Mouse (Mus musculus) ES-E14 (cell line): ENCODE measurements around the gene Phldb2. TPM values are rescaled to one million over a fixed set of nuclear protein-coding genes. Genes with fewer than 3 reads are reported as not detected.

ENCODE experiments used
- DNase-seq: peaks from one replicate; pipeline ENCODE4 v3.0.0-alpha.2; 2013; ENCODE audit warnings: low read depth, low spot score
- H3K27ac ChIP-seq: 2 replicates; pipeline ENCODE4 v1.5.1; 2012; ENCODE audit warnings: low read depth, mild to moderate bottlenecking, low read length, moderate library complexity, mixed read lengths; ENCODE audit not compliant: poor library complexity, insufficient read depth, severe bottlenecking
- H3K36me3 ChIP-seq: 2 replicates; pipeline ENCODE4 v1.6.1; 2012; ENCODE audit warnings: mild to moderate bottlenecking, low read length, moderate library complexity, mixed read lengths; ENCODE audit not compliant: control insufficient read depth, poor library complexity, insufficient read depth, severe bottlenecking
- H3K4me1 ChIP-seq, 2 experiments: fragments of 150-350 bp in 1 of 2; sonication (generic) in 1 of 2; 2 replicates each; pipeline ENCODE4 v1.6.1; 2012; ENCODE audit warnings: low read length in 2 of 2, mild to moderate bottlenecking in 1 of 2, mixed read lengths in 1 of 2; ENCODE audit not compliant: control insufficient read depth in 2 of 2, insufficient read depth in 2 of 2, poor library complexity in 1 of 2
- H3K4me3 ChIP-seq, 2 experiments: fragments of 150-350 bp in 1 of 2; sonication (generic) in 1 of 2; 2 replicates each; pipeline ENCODE4 v1.5.1; 2012; ENCODE audit warnings: low read length in 2 of 2, low read depth in 1 of 2, mild to moderate bottlenecking in 1 of 2, mixed read lengths in 1 of 2; ENCODE audit not compliant: insufficient read depth in 1 of 2, poor library complexity in 1 of 2, severe bottlenecking in 1 of 2
- H3K9ac ChIP-seq: 2 replicates; pipeline ENCODE4 v1.6.1; 2012; ENCODE audit warnings: low read depth, mild to moderate bottlenecking, low read length, mixed read lengths; ENCODE audit not compliant: poor library complexity, insufficient read depth, severe bottlenecking
- H3K9me3 ChIP-seq: fragments of 150-350 bp; sonication (generic); 2 replicates; pipeline ENCODE4 v1.6.1; 2012; ENCODE audit warnings: low read depth, mild to moderate bottlenecking, low read length; ENCODE audit not compliant: control insufficient read depth, insufficient read depth
- CHD2 ChIP-seq: IDR thresholded peaks from 2 replicates; pipeline ENCODE4 v1.6.1; 2014; ENCODE audit warnings: mild to moderate bottlenecking, low read depth, low read length, inconsistent platforms
- HCFC1 ChIP-seq: IDR thresholded peaks from 2 replicates; pipeline ENCODE4 v1.6.1; 2012; ENCODE audit warnings: low read length, inconsistent platforms, borderline replicate concordance; ENCODE audit not compliant: insufficient read depth
- MAFK ChIP-seq: IDR thresholded peaks from 2 replicates; pipeline ENCODE4 v1.6.1; 2014; ENCODE audit warnings: mild to moderate bottlenecking, low read depth, low read length, inconsistent platforms; ENCODE audit not compliant: insufficient read depth
- ZC3H11A ChIP-seq: IDR thresholded peaks from 2 replicates; pipeline ENCODE4 v1.6.1; 2012; ENCODE audit warnings: low read depth, mild to moderate bottlenecking, inconsistent platforms, low read length, borderline replicate concordance
- ZNF384 ChIP-seq: IDR thresholded peaks from 2 replicates; pipeline ENCODE4 v1.6.1; 2012; ENCODE audit warnings: low read depth, low read length, inconsistent platforms
- in situ Hi-C, 2 experiments: fragments of 600-800 bp; cut with MboI; formaldehyde crosslinking; loops; one replicate each; pipeline ENCODE4 v1.15.1; 2025; ENCODE audit warnings: low sequenced_read_pairs in 2 of 2, inconsistent platforms in 1 of 2; ENCODE audit not compliant: unreplicated experiment in 2 of 2
- total RNA-seq: library from RNA; depleted of rRNA; stranded (reverse); fragments of 300-350 nt; gene quantifications from 2 replicates; pipeline ENCODE4 v1.2.3, GENCODE M21; 2012

Phldb2 gene
- total RNA-seq, 1 experiment = 36.2 TPM

- H3K27ac ChIP-seq = no peak overlapping the region
- H3K9ac ChIP-seq = no peak overlapping the region
- TF ChIP-seq HCFC1 = no peak
- no peak for TF ChIP-seq ZC3H11A
- no peak for TF ChIP-seq CHD2
- no peak for TF ChIP-seq ZNF384
- no peak for TF ChIP-seq MAFK
- in situ Hi-C loops = no loop called here
- H3K4me3 ChIP-seq = no peak overlapping the region
- no peak for DNase-seq
- no peaks in the 10 kb centered on the region for H3K9me3 ChIP-seq
- no peaks in the 10 kb centered on the region for H3K36me3 ChIP-seq
- no peaks in the 10 kb centered on the region for H3K4me1 ChIP-seq
These were observed 185.4 kb downstream of the Phldb2 start for GRCm38 (mm10) chr16:45767853-45768640.

- H3K36me3 ChIP-seq = no peaks in the 10 kb centered on the region
These were observed 186.0 kb downstream of the Phldb2 start for GRCm38 (mm10) chr16:45767434-45767833.

GRCm38 (mm10) chr16:45765801-45766494 is 187.4 kb downstream of the Phldb2 start:
- TF ChIP-seq HCFC1 = no peak
- no peak for TF ChIP-seq ZNF384
- TF ChIP-seq CHD2 = no peak
- TF ChIP-seq MAFK = no peak
- no peak for TF ChIP-seq ZC3H11A
- H3K4me3 ChIP-seq = no peak overlapping the region
- H3K9me3 ChIP-seq = no peaks in the 10 kb centered on the region
- no peaks in the 10 kb centered on the region for H3K4me1 ChIP-seq
- H3K36me3 ChIP-seq = no peaks in the 10 kb centered on the region
- in situ Hi-C loops = no loop called here
- no peak overlapping the region for H3K9ac ChIP-seq
- no peak for DNase-seq
- H3K27ac ChIP-seq = no peak overlapping the region

More at GRCm38 (mm10) chr16:45767434-45767833, 186.0 kb downstream of the Phldb2 start:
- TF ChIP-seq CHD2 = no peak
- Histone ChIP-seq H3K9me3 (no peaks in the 10 kb centered on the region), H3K4me3 (no peak overlapping the region), H3K4me1 (no peaks in the 10 kb centered on the region), H3K9ac (no peak overlapping the region), H3K27ac (no peak overlapping the region)
- no peak for DNase-seq
- in situ Hi-C loops = no loop called here

DNA sequence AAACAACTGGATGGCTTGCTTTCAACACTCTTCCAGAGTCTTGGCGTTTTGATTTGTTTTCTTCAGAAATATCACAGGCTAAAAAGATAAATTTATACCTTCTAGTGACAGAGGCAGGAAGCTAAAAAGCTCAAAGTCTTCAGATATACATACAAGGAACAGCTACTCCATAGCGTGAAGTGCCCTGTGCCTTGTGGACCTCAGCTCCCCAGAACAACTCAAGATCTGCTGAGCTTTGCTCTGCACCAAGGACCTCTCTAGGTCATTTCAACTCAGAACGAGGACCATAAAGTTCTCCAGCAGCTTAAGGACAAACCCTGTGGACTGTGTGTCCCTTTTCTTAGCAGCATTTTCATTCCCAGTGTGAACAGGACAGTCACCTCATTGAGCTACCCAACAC is 188.3 kb downstream of the Phldb2 start:
- DNase-seq = no peak
- TF ChIP-seq ZNF384 (no peak), ZC3H11A (no peak), HCFC1 (no peak), CHD2 (no peak)
- no peaks in the 10 kb centered on the region for H3K9me3 ChIP-seq
- no peak overlapping the region for H3K4me3 ChIP-seq
- in situ Hi-C loops = no loop called here
- no peak overlapping the region for H3K9ac ChIP-seq
- H3K4me1 ChIP-seq = no peaks in the 10 kb centered on the region
- no peak overlapping the region for H3K27ac ChIP-seq
- no peaks in the 10 kb centered on the region for H3K36me3 ChIP-seq
